Mouse (Mus musculus) G1E (cell line): ENCODE measurements around the gene Kri1.

Experiments
- CTCF ChIP-seq: IDR thresholded peaks from 2 replicates; pipeline ENCODE4 v1.5.1; 2012; ENCODE audit warnings: low read depth, low read length, inconsistent platforms, mixed read lengths
- GATA1 ChIP-seq: IDR thresholded peaks from 2 replicates; pipeline ENCODE4 v1.6.1; 2012; ENCODE audit warnings: borderline replicate concordance, low read length, inconsistent platforms, mixed read lengths
- GATA2 ChIP-seq: IDR thresholded peaks from 2 replicates; pipeline ENCODE4 v1.6.1; 2012; ENCODE audit warnings: low read depth, low read length, inconsistent platforms, borderline replicate concordance
- TAL1 ChIP-seq: conservative IDR thresholded peaks from 2 replicates; pipeline ENCODE4 v1.6.1; 2012; ENCODE audit warnings: low read depth, low read length, inconsistent platforms, mixed read lengths

- TF ChIP-seq CTCF (no peak), GATA1 (no peak), TAL1 (no peak), GATA2 (no peak)
Observed at GRCm38 (mm10) chr9:21249629-21250508, 37.9 kb downstream of the Kri1 start.
